Mouse (Mus musculus): ENCODE results near the gene 1700020D05Rik.

DNA sequence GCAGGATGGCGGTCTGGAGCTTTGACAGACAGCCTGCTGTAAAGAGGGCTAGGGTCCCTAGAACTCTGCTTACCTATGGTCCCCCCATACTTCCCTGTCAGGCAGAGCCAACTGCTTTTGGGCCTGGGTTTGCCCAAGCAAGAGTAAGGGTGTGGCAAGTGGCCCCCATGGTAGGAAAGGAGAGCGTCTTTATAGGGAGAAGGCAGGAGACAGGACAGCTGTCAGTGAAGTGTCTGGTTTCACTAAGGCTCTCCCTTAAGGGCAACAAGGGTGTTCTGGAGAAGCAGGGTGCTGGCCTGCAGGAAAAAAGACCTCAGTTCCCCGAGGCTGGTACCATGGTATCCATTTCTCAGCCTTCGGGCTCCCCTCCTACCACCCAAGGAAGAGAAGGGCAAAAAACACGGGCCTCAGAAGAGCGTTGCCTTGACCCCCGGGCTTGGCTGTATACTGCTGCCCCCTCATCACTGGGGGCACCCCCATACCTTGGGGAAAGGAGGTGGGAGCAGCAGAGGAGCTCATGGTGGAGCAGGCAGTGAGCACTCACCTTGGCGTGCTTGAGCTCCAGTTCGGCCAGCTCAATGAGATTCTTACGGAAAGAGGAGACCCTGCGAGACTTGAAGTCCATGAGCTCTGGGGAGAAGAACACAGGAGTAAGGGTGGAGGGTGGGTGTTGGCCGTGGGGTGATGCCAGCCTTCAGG lies 8.1 kb downstream of the 1700020D05Rik start:
- TF ChIP-seq CTCF (IDR thresholded peaks at IDR 0.05; ENCODE audit: borderline replicate concordance, insufficient read depth, low read depth, low read length) (no peak), POLR2A (IDR thresholded peaks at IDR 0.05; ENCODE audit: borderline replicate concordance, insufficient read depth, low read length) (no peak)
